In genomic region chr16:76803725-76804124, GRCm38 (mm10) we compare ENCODE assay signal across 10 mouse cellular contexts.
DNase-seq lines count a peak whose midpoint lies in the region; ATAC-seq and TF ChIP-seq lines count a peak whose summit lies in the region.
"Had no signal": no experiment of that assay in that cellular context is flagged by ENCODE, and none has a peak within 500 bp of the region (broad histone marks: within the 10 kb centered on the region; RNA-seq: fewer than 3 reads in every experiment).

No protein-coding gene starts in this region.

- no peak overlapping the region for H3K27ac ChIP-seq in heart, embryonic 10.5 days
- no peak overlapping the region for H3K27ac ChIP-seq in thymus, adult 2 months (ENCODE audit: control insufficient read depth, insufficient read depth, low read length)
- H3K27ac ChIP-seq in embryonic facial prominence, embryonic 14.5 days (replicated peaks; ENCODE audit: low read depth, low read length): no peak overlapping the region
- H3K27ac ChIP-seq: heart, embryonic 15.5 days; midbrain, embryonic 12.5 days had no signal

- TF ChIP-seq POLR2A in thymus, adult 2 months (IDR thresholded peaks at IDR 0.05; ENCODE audit: control insufficient read depth, extremely low read depth, insufficient read depth, low read length, poor library complexity): no peak

- no peak overlapping the region for H3K4me3 ChIP-seq in heart, embryonic 10.5 days
- no peak overlapping the region for H3K4me3 ChIP-seq in thymus, adult 2 months (ENCODE audit: control insufficient read depth, insufficient read depth, low read length)
- no peak overlapping the region for H3K4me3 ChIP-seq in embryonic facial prominence, embryonic 14.5 days (ENCODE audit: low read depth, low read length)
- H3K4me3 ChIP-seq: heart, embryonic 15.5 days; midbrain, embryonic 12.5 days had no signal

- H3K4me1 ChIP-seq in heart, embryonic 10.5 days: no peaks in the 10 kb centered on the region
- H3K4me1 ChIP-seq in thymus, adult 2 months (replicated peaks; ENCODE audit: control insufficient read depth, insufficient read depth, low read length): no peaks in the 10 kb centered on the region
- H3K4me1 ChIP-seq in embryonic facial prominence, embryonic 14.5 days (ENCODE audit: control insufficient read depth, insufficient read depth, low read length): no peaks in the 10 kb centered on the region
- H3K4me1 ChIP-seq: heart, embryonic 15.5 days; midbrain, embryonic 12.5 days had no signal

- TF ChIP-seq CTCF in thymus, adult 2 months (IDR thresholded peaks at IDR 0.05; ENCODE audit: borderline replicate concordance, control insufficient read depth, extremely low read depth, insufficient read depth, low read length, poor library complexity): no peak

- H3K9ac ChIP-seq in embryonic facial prominence, embryonic 14.5 days (ENCODE audit: low read depth, low read length): no peak overlapping the region
- H3K9ac ChIP-seq: heart, embryonic 15.5 days; midbrain, embryonic 12.5 days had no signal

- H3K27me3 ChIP-seq in heart, embryonic 10.5 days (ENCODE audit: insufficient read depth, poor library complexity, severe bottlenecking): no peaks in the 10 kb centered on the region
- no peaks in the 10 kb centered on the region for H3K27me3 ChIP-seq in thymus, adult 2 months (ENCODE audit: control insufficient read depth, insufficient read depth, low read length)
- no peaks in the 10 kb centered on the region for H3K27me3 ChIP-seq in embryonic facial prominence, embryonic 14.5 days (replicated peaks; ENCODE audit: control insufficient read depth, insufficient read depth, low read length)
- H3K27me3 ChIP-seq: heart, embryonic 15.5 days; midbrain, embryonic 12.5 days had no signal

- no peaks in the 10 kb centered on the region for H3K36me3 ChIP-seq in heart, embryonic 10.5 days
- H3K36me3 ChIP-seq in thymus, adult 2 months (ENCODE audit: control insufficient read depth, insufficient read depth, low read length): no peaks in the 10 kb centered on the region
- no peaks in the 10 kb centered on the region for H3K36me3 ChIP-seq in embryonic facial prominence, embryonic 14.5 days (ENCODE audit: control insufficient read depth, insufficient read depth, low read length)
- H3K36me3 ChIP-seq: heart, embryonic 15.5 days; midbrain, embryonic 12.5 days had no signal

- no peak for ATAC-seq in embryonic facial prominence, embryonic 14.5 days (ENCODE audit: low read depth)

- H3K4me2 ChIP-seq in embryonic facial prominence, embryonic 14.5 days (ENCODE audit: low read depth, low read length): no peak overlapping the region
- H3K4me2 ChIP-seq: heart, embryonic 15.5 days; midbrain, embryonic 12.5 days had no signal

- DNase-seq in heart, adult 11 months: peak; percentile 91
- no peak for DNase-seq in heart, embryonic 10.5 days (ENCODE audit: low spot score)
- peak; percentile 22 for DNase-seq in thymus, adult 2 months
- no peak for DNase-seq in thymus, adult 18-20 months
- DNase-seq in embryonic facial prominence, embryonic 14.5 days (ENCODE audit: low spot score): peak; percentile 64
- DNase-seq in layer of hippocampus, adult 9-11 months: peak; percentile 6
- peak; percentile 34 for DNase-seq in retina, postnatal 7 days (ENCODE audit: low read depth, low spot score)
- no peak for DNase-seq in cerebellum, adult 9-10 months

- no peaks in the 10 kb centered on the region for H3K9me3 ChIP-seq in heart, embryonic 10.5 days
- no peaks in the 10 kb centered on the region for H3K9me3 ChIP-seq in embryonic facial prominence, embryonic 14.5 days (ENCODE audit: control insufficient read depth, low read length)
- H3K9me3 ChIP-seq: heart, embryonic 15.5 days; midbrain, embryonic 12.5 days had no signal

- 24% methylated on average over 3 of the region's 3 CpGs for WGBS in heart, embryonic 10.5 days
- 48% methylated on average over 3 of the region's 3 CpGs for WGBS in thymus, adult 2 months
- 26% methylated on average over 3 of the region's 3 CpGs for WGBS in embryonic facial prominence, embryonic 14.5 days

Comparison
In these comparisons a context has a peak if more than half of its experiments do, and no peak if none do; other contexts are left out.
1. DNase-seq: peak in heart, adult 11 months (single experiment), thymus, adult 2 months (single experiment), embryonic facial prominence, embryonic 14.5 days (single experiment), layer of hippocampus, adult 9-11 months (single experiment) and retina, postnatal 7 days (single experiment); none in heart, embryonic 10.5 days (single experiment), thymus, adult 18-20 months (0 of 2) and cerebellum, adult 9-10 months (single experiment).